Mouse (Mus musculus) neural tube, embryonic 15.5 days (tissue): ENCODE measurements around the gene Rhbdd2. TPM values are rescaled to one million over a fixed set of nuclear protein-coding genes. Genes with fewer than 3 reads are reported as not detected.

ENCODE experiments used
- ATAC-seq: fragments of 200-750 bp; cut with Nextera tagmentation; 2 replicates; pipeline ENCODE4 v1.8.0; 2017; ENCODE audit warnings: mild to moderate bottlenecking, moderate TSS enrichment, moderate library complexity; ENCODE audit not compliant: low FRiP score
- H3K27ac ChIP-seq: fragments of 300-500 bp; sonication (generic); replicated peaks from 2 replicates; pipeline ENCODE4 v1.5.1; 2015; ENCODE audit warnings: mild to moderate bottlenecking, inconsistent platforms
- H3K27me3 ChIP-seq: fragments of 300-500 bp; sonication (generic); replicated peaks from 2 replicates; pipeline ENCODE4 v1.6.1; 2015; ENCODE audit warnings: inconsistent platforms
- H3K36me3 ChIP-seq: fragments of 300-500 bp; sonication (generic); 2 replicates; pipeline ENCODE4 v1.6.1; 2015; ENCODE audit warnings: inconsistent platforms
- H3K4me1 ChIP-seq: fragments of 300-500 bp; sonication (generic); 2 replicates; pipeline ENCODE4 v1.6.1; 2015; ENCODE audit warnings: inconsistent platforms
- H3K4me2 ChIP-seq: fragments of 300-500 bp; sonication (generic); 2 replicates; pipeline ENCODE4 v1.6.1; 2015; ENCODE audit warnings: inconsistent platforms, mild to moderate bottlenecking, moderate library complexity
- H3K4me3 ChIP-seq: fragments of 300-500 bp; sonication (generic); replicated peaks from 2 replicates; pipeline ENCODE4 v1.5.1; 2015; ENCODE audit warnings: mild to moderate bottlenecking, inconsistent platforms
- H3K9ac ChIP-seq: fragments of 300-500 bp; sonication (generic); replicated peaks from 2 replicates; pipeline ENCODE4 v1.6.1; 2015; ENCODE audit warnings: mild to moderate bottlenecking, inconsistent platforms
- H3K9me3 ChIP-seq: fragments of 300-500 bp; sonication (generic); replicated peaks from 2 replicates; pipeline ENCODE4 v1.6.1; 2016; ENCODE audit warnings: inconsistent platforms
- WGBS: fragments of 180-500 bp; shearing (Covaris S2); methylation state at CpG from one replicate; pipeline ENCODE4 v1.1.7; 2015; ENCODE audit warnings: mixed read lengths; 5-methylcytosine and 5-hydroxymethylcytosine counted together
- polyA plus RNA-seq: library from polyadenylated mRNA; unstranded; fragments of >200 nt; fragmentation: Nextera tagmentation; extraction: Ambion mirVana; gene quantifications from 2 replicates; pipeline ENCODE4 v1.2.1, GENCODE M21; 2015

The Rhbdd2 gene
- polyA plus RNA-seq, 1 experiment from 2014 or later = 94.6 TPM

DNA sequence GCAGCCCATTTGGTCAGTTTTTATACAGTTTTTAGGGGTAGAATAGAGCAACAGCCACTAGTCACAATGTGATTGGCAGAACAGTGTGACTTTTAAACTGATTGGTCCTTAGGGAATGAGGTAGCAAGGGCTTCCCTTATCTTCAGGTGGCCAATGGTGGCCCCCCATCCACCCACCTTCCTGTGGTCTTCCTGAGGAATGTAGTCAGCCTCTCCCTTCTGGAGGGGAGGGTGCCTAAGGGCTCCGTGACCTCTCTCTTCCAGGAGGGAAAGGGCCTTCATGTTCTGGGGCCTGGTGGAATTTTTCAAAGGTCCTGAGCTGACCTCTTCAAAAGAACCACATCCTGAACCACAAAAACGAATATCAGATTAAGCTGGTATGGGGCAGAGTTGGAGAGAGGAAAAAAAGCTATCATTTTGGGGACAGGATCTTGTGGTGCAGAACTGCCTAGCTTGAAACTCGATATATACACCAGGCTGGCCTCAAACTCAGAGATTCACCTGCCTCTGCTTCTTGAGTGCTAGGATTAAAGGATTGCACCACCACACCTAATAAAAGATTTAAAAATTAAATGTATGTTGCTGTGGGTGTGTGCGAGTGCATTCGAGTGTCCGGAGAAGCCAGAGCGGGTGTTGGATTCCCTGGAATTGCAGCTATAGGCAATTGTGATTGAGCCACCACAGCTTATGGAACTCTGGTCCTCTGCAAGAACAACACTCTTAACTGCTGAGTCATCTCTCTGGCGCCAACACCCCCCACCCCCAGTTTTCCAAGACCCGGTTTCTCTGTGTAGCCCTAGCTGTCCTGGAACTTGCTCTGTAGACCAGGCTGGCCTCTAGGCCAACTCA is 16.3 kb downstream of the Rhbdd2 start:
- H3K4me1 ChIP-seq = no peaks in the 10 kb centered on the region
- WGBS = 82% methylated on average over 9 of the region's 9 CpGs
- H3K4me3 ChIP-seq = no peak overlapping the region
- H3K9ac ChIP-seq = no peak overlapping the region
- no peak overlapping the region for H3K27ac ChIP-seq
- H3K36me3 ChIP-seq = no peaks in the 10 kb centered on the region
- H3K4me2 ChIP-seq = no peak overlapping the region
- no peaks in the 10 kb centered on the region for H3K9me3 ChIP-seq
- H3K27me3 ChIP-seq = no peaks in the 10 kb centered on the region
- no peak for ATAC-seq

- Histone ChIP-seq H3K9ac (no peak overlapping the region), H3K36me3 (no peaks in the 10 kb centered on the region), H3K27me3 (no peaks in the 10 kb centered on the region), H3K27ac (no peak overlapping the region), H3K4me2 (no peak overlapping the region), H3K4me3 (no peak overlapping the region), H3K4me1 (no peaks in the 10 kb centered on the region), H3K9me3 (no peaks in the 10 kb centered on the region)
- ATAC-seq = no peak
- 95% methylated on average over 1 of the region's 1 CpGs for WGBS
These were observed 16.9 kb downstream of the Rhbdd2 start for GRCm38 (mm10) chr5:135649309-135649633.

DNA sequence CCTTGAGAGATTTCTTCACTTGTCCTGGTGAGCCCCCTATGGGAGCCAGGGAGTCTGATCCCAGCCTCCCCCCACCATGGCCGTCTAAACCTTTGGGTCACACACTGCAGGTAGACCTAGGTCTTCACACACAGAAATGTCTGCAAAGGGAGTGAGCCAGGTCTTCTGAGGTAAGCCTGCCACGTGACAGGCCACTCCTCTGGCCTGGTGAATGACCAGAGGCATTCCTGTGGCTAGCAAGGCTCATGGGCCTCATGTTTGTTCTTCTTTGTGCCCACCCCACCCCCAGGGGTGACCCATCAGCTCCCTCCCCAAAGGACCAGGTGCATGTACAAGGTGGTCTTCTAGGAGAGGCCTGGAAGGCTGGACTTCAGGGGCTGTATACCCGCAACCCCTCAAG is 19.1 kb downstream of the Rhbdd2 start:
- no peak overlapping the region for H3K4me2 ChIP-seq
- H3K27me3 ChIP-seq = no peaks in the 10 kb centered on the region
- no peak overlapping the region for H3K27ac ChIP-seq
- ATAC-seq = no peak
- WGBS = 81% methylated on average over 3 of the region's 3 CpGs
- no peaks in the 10 kb centered on the region for H3K4me1 ChIP-seq
- no peaks in the 10 kb centered on the region for H3K9me3 ChIP-seq
- H3K36me3 ChIP-seq = no peaks in the 10 kb centered on the region
- no peak overlapping the region for H3K4me3 ChIP-seq
- H3K9ac ChIP-seq = no peak overlapping the region

DNA sequence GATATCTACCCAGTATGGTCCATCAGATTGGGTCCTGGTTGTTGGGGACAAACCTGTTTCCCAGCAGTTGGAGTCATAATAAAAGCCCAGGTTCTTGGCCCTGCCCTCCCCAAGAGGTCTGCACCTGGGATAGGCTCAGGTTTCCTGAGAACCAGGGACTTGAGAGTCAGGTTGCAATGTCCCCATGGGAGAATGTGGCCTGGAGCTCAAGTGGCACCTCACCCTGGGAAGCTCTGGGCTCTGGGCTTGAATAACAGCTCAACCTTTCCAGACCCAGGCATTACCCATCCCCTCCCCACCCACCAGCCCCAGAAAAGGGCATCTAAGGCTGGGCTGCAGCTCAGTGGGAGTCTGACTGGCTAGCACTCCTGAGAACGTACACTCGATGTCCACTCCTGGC is 20.8 kb downstream of the Rhbdd2 start:
- ATAC-seq = no peak
- 78% methylated on average over 2 of the region's 2 CpGs for WGBS
- no peak overlapping the region for H3K4me2 ChIP-seq
- no peak overlapping the region for H3K9ac ChIP-seq
- no peaks in the 10 kb centered on the region for H3K27me3 ChIP-seq
- H3K36me3 ChIP-seq = no peaks in the 10 kb centered on the region
- H3K9me3 ChIP-seq = no peaks in the 10 kb centered on the region
- H3K4me3 ChIP-seq = no peak overlapping the region
- H3K4me1 ChIP-seq = no peaks in the 10 kb centered on the region
- H3K27ac ChIP-seq = no peak overlapping the region

- Histone ChIP-seq H3K4me3 (no peak overlapping the region), H3K27me3 (no peaks in the 10 kb centered on the region), H3K4me1 (no peaks in the 10 kb centered on the region), H3K27ac (no peak overlapping the region), H3K36me3 (no peaks in the 10 kb centered on the region), H3K9ac (no peak overlapping the region), H3K4me2 (no peak overlapping the region), H3K9me3 (no peaks in the 10 kb centered on the region)
- 86% methylated on average over 5 of the region's 5 CpGs for WGBS
- no peak for ATAC-seq
These were observed 23.6 kb downstream of the Rhbdd2 start for GRCm38 (mm10) chr5:135656046-135656445.

GRCm38 (mm10) chr5:135657128-135657527 is 24.7 kb downstream of the Rhbdd2 start:
- no peak overlapping the region for H3K9ac ChIP-seq
- 74% methylated on average over 5 of the region's 5 CpGs for WGBS

GRCm38 (mm10) chr5:135657703-135658373 is 25.4 kb downstream of the Rhbdd2 start:
- no peaks in the 10 kb centered on the region for H3K27me3 ChIP-seq
- H3K9ac ChIP-seq = no peak overlapping the region
- H3K9me3 ChIP-seq = no peaks in the 10 kb centered on the region
- H3K4me2 ChIP-seq = no peak overlapping the region
- H3K27ac ChIP-seq = no peak overlapping the region
- 66% methylated on average over 17 of the region's 17 CpGs for WGBS
- no peaks in the 10 kb centered on the region for H3K4me1 ChIP-seq
- H3K4me3 ChIP-seq = no peak overlapping the region
- no peak for ATAC-seq
- H3K36me3 ChIP-seq = no peaks in the 10 kb centered on the region

More at GRCm38 (mm10) chr5:135657128-135657527, 24.7 kb downstream of the Rhbdd2 start:
- Histone ChIP-seq H3K4me1 (no peaks in the 10 kb centered on the region), H3K9me3 (no peaks in the 10 kb centered on the region), H3K27me3 (no peaks in the 10 kb centered on the region), H3K4me2 (no peak overlapping the region), H3K36me3 (no peaks in the 10 kb centered on the region), H3K4me3 (no peak overlapping the region), H3K27ac (no peak overlapping the region)
- no peak for ATAC-seq

DNA sequence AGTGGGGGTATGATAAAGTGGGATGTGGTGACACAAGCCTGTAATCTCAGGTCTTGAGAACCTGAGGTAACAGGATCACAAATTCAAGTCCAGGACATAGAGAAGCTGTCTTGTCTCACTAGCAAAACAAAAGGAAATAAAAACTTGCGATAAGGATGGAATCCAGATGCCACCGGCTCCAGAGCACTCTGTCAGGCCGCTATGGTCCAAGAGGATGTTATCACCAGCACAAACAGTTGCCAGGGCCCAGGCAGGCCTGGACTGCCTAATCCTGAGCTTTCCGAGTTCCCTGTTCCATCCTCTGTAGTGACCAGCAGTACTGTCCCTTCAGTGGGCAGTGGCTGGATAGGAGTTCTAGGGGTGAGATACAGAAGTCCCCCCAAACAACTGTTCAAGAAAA is 27.5 kb downstream of the Rhbdd2 start:
- 81% methylated on average over 4 of the region's 4 CpGs for WGBS
- Histone ChIP-seq H3K4me1 (no peaks in the 10 kb centered on the region), H3K9ac (no peak overlapping the region), H3K4me3 (no peak overlapping the region), H3K27me3 (no peaks in the 10 kb centered on the region), H3K27ac (no peak overlapping the region), H3K36me3 (no peaks in the 10 kb centered on the region), H3K4me2 (no peak overlapping the region), H3K9me3 (no peaks in the 10 kb centered on the region)
- no peak for ATAC-seq

DNA sequence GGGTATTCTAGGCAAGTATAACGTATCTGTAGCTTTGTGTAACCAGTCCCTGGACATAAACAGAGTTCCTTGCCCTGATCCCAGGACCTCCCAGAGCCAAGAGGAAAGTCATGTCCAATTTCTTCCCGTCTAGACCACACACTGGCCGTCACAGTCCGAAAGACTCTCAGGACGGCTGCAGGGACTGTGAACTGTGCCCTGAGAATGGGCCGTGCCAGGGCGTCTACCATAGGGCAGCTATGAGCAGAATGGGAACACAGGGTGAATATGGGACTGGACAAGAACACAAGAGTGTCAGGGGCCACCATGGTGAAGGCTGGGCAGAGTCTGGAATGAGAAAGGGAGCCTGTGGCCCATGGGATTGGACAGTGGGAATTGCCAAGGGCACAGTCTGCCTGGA is 28.1 kb downstream of the Rhbdd2 start:
- Histone ChIP-seq H3K9me3 (no peaks in the 10 kb centered on the region), H3K27me3 (no peaks in the 10 kb centered on the region), H3K27ac (no peak overlapping the region), H3K4me1 (no peaks in the 10 kb centered on the region), H3K4me3 (no peak overlapping the region), H3K36me3 (no peaks in the 10 kb centered on the region), H3K4me2 (no peak overlapping the region), H3K9ac (no peak overlapping the region)
- 83% methylated on average over 7 of the region's 7 CpGs for WGBS
- no peak for ATAC-seq

- WGBS = 88% methylated on average over 5 of the region's 5 CpGs
These were observed 34.5 kb downstream of the Rhbdd2 start for GRCm38 (mm10) chr5:135666890-135667289.

DNA sequence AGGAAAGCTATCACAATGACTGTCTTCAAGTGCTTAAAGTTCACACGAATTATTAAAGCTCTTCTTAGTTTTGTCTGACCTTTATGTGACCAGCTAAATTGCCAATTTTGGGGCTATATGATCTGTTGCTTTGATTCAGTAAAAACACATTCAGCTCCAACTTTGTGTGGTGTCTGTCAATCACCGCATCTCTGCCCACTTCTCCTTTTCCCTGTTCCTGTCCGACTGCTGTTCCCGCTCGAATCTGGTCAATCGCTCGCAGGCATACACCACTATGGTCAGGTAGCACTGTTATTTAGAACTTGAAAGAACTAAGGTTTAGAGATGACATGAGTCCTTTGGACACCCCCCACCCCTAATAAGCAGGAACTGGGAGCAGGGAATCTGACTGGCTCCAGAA is 35.7 kb downstream of the Rhbdd2 start:
- no peak overlapping the region for H3K4me2 ChIP-seq
- H3K9ac ChIP-seq = no peak overlapping the region
- no peaks in the 10 kb centered on the region for H3K27me3 ChIP-seq
- no peaks in the 10 kb centered on the region for H3K36me3 ChIP-seq
- H3K27ac ChIP-seq = no peak overlapping the region
- WGBS = 90% methylated on average over 7 of the region's 7 CpGs
- no peak for ATAC-seq
- H3K4me1 ChIP-seq = peaks cover 7% of the 10 kb centered on the region
- no peaks in the 10 kb centered on the region for H3K9me3 ChIP-seq
- H3K4me3 ChIP-seq = no peak overlapping the region

More at GRCm38 (mm10) chr5:135666890-135667289, 34.5 kb downstream of the Rhbdd2 start:
- H3K9ac ChIP-seq = no peak overlapping the region
- no peak overlapping the region for H3K4me3 ChIP-seq
- 0 out of 2 replicates have a peak, but pooled peaks cover 4% of the 10 kb centered on the region for H3K4me1 ChIP-seq
- no peak for ATAC-seq
- no peak overlapping the region for H3K27ac ChIP-seq
- no peaks in the 10 kb centered on the region for H3K9me3 ChIP-seq
- no peaks in the 10 kb centered on the region for H3K36me3 ChIP-seq
- no peaks in the 10 kb centered on the region for H3K27me3 ChIP-seq
- H3K4me2 ChIP-seq = no peak overlapping the region

DNA sequence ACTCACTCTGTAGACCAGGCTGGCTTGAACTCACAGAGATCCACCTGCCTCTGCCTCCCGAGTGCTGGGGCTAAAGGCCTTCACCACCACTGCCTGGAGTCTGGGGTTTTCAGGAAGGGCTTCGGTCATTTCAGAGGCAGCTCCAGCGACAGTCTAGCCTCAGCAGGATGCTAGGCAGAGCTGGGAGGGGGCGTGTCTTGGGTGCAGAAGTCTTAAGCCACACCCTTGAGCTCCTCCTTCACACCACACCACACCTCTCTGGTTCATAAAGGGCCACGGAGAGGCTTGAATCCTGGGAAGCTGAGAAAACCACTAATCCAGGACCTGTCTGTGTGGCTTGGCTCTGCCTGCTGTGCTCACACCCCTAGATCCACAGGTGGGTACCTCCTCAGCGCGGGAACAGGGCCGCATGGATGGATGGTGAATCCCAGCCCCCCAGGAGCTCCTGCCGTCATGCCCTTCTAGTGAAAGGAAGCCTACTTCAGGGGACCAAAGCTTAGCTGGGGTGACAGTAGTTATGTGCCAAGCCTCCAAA is 37.4 kb downstream of the Rhbdd2 start, which contains the start of gene Por:
Por (plus strand) TSS at position 293 of the 535 bp plus-strand sequence.
- no peak within 1 kb of the TSS for H3K4me3 ChIP-seq
- no peak within 1 kb of the TSS for H3K4me2 ChIP-seq
- no peaks in the 10 kb centered on the region for H3K27me3 ChIP-seq
- H3K9me3 ChIP-seq = no peaks in the 10 kb centered on the region
- H3K9ac ChIP-seq = no peak within 1 kb of the TSS
- H3K4me1 ChIP-seq = peaks cover 18% of the 10 kb centered on the region
- H3K27ac ChIP-seq = no peak within 1 kb of the TSS
- no peak for ATAC-seq
- WGBS = 24% methylated on average over 9 of the region's 9 CpGs
- no peaks in the 10 kb centered on the region for H3K36me3 ChIP-seq
